8 mouse cellular contexts compared by ENCODE assay signal in the genomic region with DNA sequence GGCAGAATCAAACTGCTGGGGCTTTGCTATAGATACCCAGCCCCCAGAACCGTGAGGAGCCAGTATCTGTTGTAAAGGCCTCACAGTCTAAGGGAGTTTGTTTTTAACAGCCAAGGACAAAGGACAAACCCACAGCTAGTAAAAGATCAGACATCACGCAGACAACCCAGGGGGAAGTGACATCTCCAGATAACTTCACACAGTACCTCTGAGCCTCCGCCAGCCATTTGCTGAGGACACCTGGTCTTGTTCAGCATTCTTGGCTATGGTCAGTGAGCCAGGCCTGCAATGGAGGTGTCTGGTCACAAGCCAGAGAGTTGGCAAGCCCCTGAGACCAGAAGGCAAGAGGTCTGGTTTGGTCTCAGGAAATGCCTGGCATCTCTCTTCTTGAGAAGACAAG. TPM values are rescaled to one million over a fixed set of nuclear protein-coding genes. Genes with fewer than 3 reads are reported as not detected.
A peak's percentile ranks its signal among the peaks of the same experiment; 100 is the strongest.
DNase-seq lines count a peak whose midpoint lies in the region; ATAC-seq and TF ChIP-seq lines count a peak whose summit lies in the region.

No protein-coding gene starts in this region.

- peak overlapping the region; percentile 43; the same call in 1 of the 2 replicates for H3K9ac ChIP-seq in lung, embryonic 14.5 days
- H3K9ac ChIP-seq in hindbrain, postnatal 0 days (replicated peaks; ENCODE audit: low read length) = peak overlapping the region; percentile 17; the same call in 1 of the 2 replicates

- no peaks in the 10 kb centered on the region for H3K27me3 ChIP-seq in lung, embryonic 14.5 days (ENCODE audit: insufficient read depth, low read length)
- H3K27me3 ChIP-seq in hindbrain, postnatal 0 days (ENCODE audit: insufficient read depth, low read length) = no peaks in the 10 kb centered on the region
- no peaks in the 10 kb centered on the region for H3K27me3 ChIP-seq in myocyte (ENCODE audit: control insufficient read depth, insufficient read depth, insufficient read length)

- no peak for TF ChIP-seq CTCF in lung, embryonic 14.5 days (IDR thresholded peaks at IDR 0.05; ENCODE audit: low read depth)
- TF ChIP-seq CTCF in hindbrain, postnatal 0 days (IDR thresholded peaks at IDR 0.05; ENCODE audit: low read depth) = no peak

- H3K4me2 ChIP-seq in lung, embryonic 14.5 days = peak overlapping the region; percentile 90
- H3K4me2 ChIP-seq in hindbrain, postnatal 0 days (ENCODE audit: low read depth, low read length) = peak overlapping the region; percentile 100
- peak overlapping the region; percentile 98 for H3K4me2 ChIP-seq in myocyte (ENCODE audit: low read depth)

- 62% methylated on average over 3 of the region's 3 CpGs for WGBS in lung, embryonic 14.5 days
- WGBS in hindbrain, postnatal 0 days = 39% methylated on average over 3 of the region's 3 CpGs

- peaks cover 36% of the 10 kb centered on the region for H3K79me2 ChIP-seq in myocyte (ENCODE audit: control insufficient read depth, insufficient read depth)

- peaks cover 29% of the 10 kb centered on the region for H3K4me1 ChIP-seq in lung, embryonic 14.5 days (ENCODE audit: insufficient read depth)
- peaks cover 22% of the 10 kb centered on the region for H3K4me1 ChIP-seq in hindbrain, postnatal 0 days (ENCODE audit: insufficient read depth, low read length)

- no peaks in the 10 kb centered on the region for H3K9me3 ChIP-seq in lung, embryonic 14.5 days (ENCODE audit: low read depth, low read length)
- H3K9me3 ChIP-seq in hindbrain, postnatal 0 days (ENCODE audit: low read length) = no peaks in the 10 kb centered on the region

- H3K4me3 ChIP-seq in lung, embryonic 14.5 days (ENCODE audit: low read depth, low read length) = peak overlapping the region; percentile 81
- peak overlapping the region; percentile 95 for H3K4me3 ChIP-seq in hindbrain, postnatal 0 days (ENCODE audit: low read length)
- H3K4me3 ChIP-seq in myocyte = peak overlapping the region; percentile 100

- no peak for TF ChIP-seq POLR2A in myocyte (IDR thresholded peaks at IDR 0.05; ENCODE audit: insufficient read length, low read depth)

- DNase-seq in lung, embryonic 14.5 days = peak; percentile 5
- no peak for DNase-seq in lung, postnatal 36 days
- DNase-seq in cerebellum, adult 9-10 months = peak; percentile 96
- DNase-seq in hindbrain, postnatal 0 days (ENCODE audit: low spot score) = no peak
- DNase-seq in adipocyte (ENCODE audit: low spot score) = no peak
- DNase-seq in lung, postnatal 25 days (ENCODE audit: low spot score) = no peak
- DNase-seq in heart, adult 11 months = no peak

- peak overlapping the region; percentile 90 for H3K27ac ChIP-seq in lung, embryonic 14.5 days (ENCODE audit: low read depth)
- peak overlapping the region; percentile 97 for H3K27ac ChIP-seq in hindbrain, postnatal 0 days

- H3K36me3 ChIP-seq in lung, embryonic 14.5 days (ENCODE audit: insufficient read depth) = peaks cover 26% of the 10 kb centered on the region
- no peaks in the 10 kb centered on the region for H3K36me3 ChIP-seq in hindbrain, postnatal 0 days (ENCODE audit: insufficient read depth, low read length)
- peaks cover 27% of the 10 kb centered on the region for H3K36me3 ChIP-seq in myocyte (ENCODE audit: control insufficient read depth, insufficient read depth)

- no peak for ATAC-seq in lung, embryonic 14.5 days (ENCODE audit: insufficient read depth)
- ATAC-seq in hindbrain, postnatal 0 days = no peak

- H3ac ChIP-seq in myocyte (ENCODE audit: control insufficient read depth, insufficient read length) = no peak overlapping the region

TF ChIP-seq in myocyte, 11 proteins besides CTCF, POLR2A, EP300 and RAD21:
- no peak for TF ChIP-seq CEBPB (IDR thresholded peaks at IDR 0.05; ENCODE audit: insufficient read depth, poor library complexity, severe bottlenecking)
- TF ChIP-seq REST (IDR thresholded peaks at IDR 0.05; ENCODE audit: insufficient read depth, insufficient read length) = no peak
- no peak for TF ChIP-seq E2F4 (IDR thresholded peaks at IDR 0.05; ENCODE audit: insufficient read depth)
- no peak for TF ChIP-seq USF1 (IDR thresholded peaks at IDR 0.05; ENCODE audit: low read depth)
- peak in 1 of 3 experiments; percentile 27 for TF ChIP-seq MYOD1 (IDR thresholded peaks at IDR 0.05; ENCODE audit: control insufficient read depth in 1 of 3, insufficient read length in 2 of 3, low read depth in 2 of 3)
- TF ChIP-seq TCF3 (IDR thresholded peaks at IDR 0.05; ENCODE audit: insufficient read length, low read depth) = no peak
- TF ChIP-seq MAX (IDR thresholded peaks at IDR 0.05; ENCODE audit: low read depth) = no peak
- no peak for TF ChIP-seq TCF12 (IDR thresholded peaks at IDR 0.05; ENCODE audit: insufficient read depth, poor library complexity, severe bottlenecking)
- no peak for TF ChIP-seq POLR2AphosphoS2 (IDR thresholded peaks at IDR 0.05; ENCODE audit: insufficient read length, low read depth)
- peak in 1 of 3 experiments; percentile 41 for TF ChIP-seq MYOG (IDR thresholded peaks at IDR 0.05; ENCODE audit: control insufficient read depth in 1 of 3, insufficient read depth in 1 of 3, insufficient read length in 2 of 3, low read depth in 2 of 3)

RNA-seq across cellular contexts. Expression of gene Scd2, which starts 1.0 kb away (rescaled TPM):
- polyA plus RNA-seq in lung, embryonic 14.5 days (2014; fragmentation: Nextera tagmentation; extraction: Ambion mirVana) = 248 and 257 TPM in 2 replicates
- total RNA-seq in hindbrain, postnatal 0 days (2014; rRNA removed) = 1,071 and 1,235 TPM in 2 replicates
- polyA plus RNA-seq in hindbrain, postnatal 0 days (2015; fragmentation: Nextera tagmentation; extraction: Ambion mirVana) = 274 and 291 TPM in 2 replicates
- polyA plus RNA-seq in myocyte (2012; fragmentation: generic; extraction: Trizol) = 868 TPM

RNA-seq across cellular contexts. Expression of gene Scd4, which starts 40.4 kb away (rescaled TPM):
- polyA plus RNA-seq in lung, embryonic 14.5 days (2014; fragmentation: Nextera tagmentation; extraction: Ambion mirVana) = 0.15 TPM in 1 of 2 replicates, not detected in the other
- 0.84 and 1.5 TPM in 2 replicates for total RNA-seq in hindbrain, postnatal 0 days (2014; rRNA removed)
- polyA plus RNA-seq in hindbrain, postnatal 0 days (2015; fragmentation: Nextera tagmentation; extraction: Ambion mirVana) = 0.09 and 0.16 TPM in 2 replicates
- polyA plus RNA-seq in myocyte (2012; fragmentation: generic; extraction: Trizol) = 0.16 TPM

Comparison
In these comparisons a context has a peak if more than half of its experiments do, and no peak if none do; other contexts are left out.
1. DNase-seq: peak in lung, embryonic 14.5 days (single experiment) and cerebellum, adult 9-10 months (single experiment); none in lung, postnatal 36 days (single experiment), hindbrain, postnatal 0 days (single experiment), adipocyte (single experiment), lung, postnatal 25 days (single experiment) and heart, adult 11 months (single experiment).
2. Peak in every context shown above with its lines, with median percentiles within 50 percentile points of each other: H3K4me2 ChIP-seq and H3K4me3 ChIP-seq.